Mouse (Mus musculus): Measurements from ENCODE around the gene Baz2b.
"Not testable (repeated sequence)": the region's sequence is repeated elsewhere in the genome, so short reads cannot be mapped to it uniquely, and the experiment has no call there.

Gene Baz2b

GRCm38 (mm10) chr2:60090280-60090679 is 119.4 kb downstream of the Baz2b start:
- no peak for DNase-seq (ENCODE audit: low spot score in 2 of 2)

GRCm38 (mm10) chr2:60089528-60090247 is 120.0 kb downstream of the Baz2b start:
- DNase-seq (ENCODE audit: low spot score in 2 of 2), result no peak

GRCm38 (mm10) chr2:60088785-60089527 is 120.7 kb downstream of the Baz2b start:
- DNase-seq (ENCODE audit: low spot score in 2 of 2), result no peak

GRCm38 (mm10) chr2:60086197-60086903 is 123.3 kb downstream of the Baz2b start:
- no peak for DNase-seq (ENCODE audit: low spot score in 2 of 2)

GRCm38 (mm10) chr2:60084823-60085222 is 124.8 kb downstream of the Baz2b start:
- no peak for DNase-seq (ENCODE audit: low spot score in 2 of 2)

GRCm38 (mm10) chr2:60082984-60083636 is 126.5 kb downstream of the Baz2b start:
- DNase-seq (ENCODE audit: low spot score in 2 of 2), result no peak

- DNase-seq (ENCODE audit: low spot score in 2 of 2), result no peak
Measured at GRCm38 (mm10) chr2:60082225-60082624, 127.4 kb downstream of the Baz2b start.

- no peak for DNase-seq (ENCODE audit: low spot score in 2 of 2)
Measured at GRCm38 (mm10) chr2:60080831-60081230, 128.8 kb downstream of the Baz2b start.

GRCm38 (mm10) chr2:60077631-60078030 is 132.0 kb downstream of the Baz2b start:
- no peak for DNase-seq (ENCODE audit: low spot score in 2 of 2)

- no peak for DNase-seq (ENCODE audit: low spot score in 2 of 2)
Measured at GRCm38 (mm10) chr2:60076800-60077199, 132.8 kb downstream of the Baz2b start.

- no peak for DNase-seq (ENCODE audit: low spot score in 2 of 2)
Measured at GRCm38 (mm10) chr2:60076025-60076424, 133.6 kb downstream of the Baz2b start.

- DNase-seq (ENCODE audit: low spot score in 2 of 2), result not testable (repeated sequence)
Measured at GRCm38 (mm10) chr2:60073798-60074197, 135.8 kb downstream of the Baz2b start.

GRCm38 (mm10) chr2:60071813-60072212 is 137.8 kb downstream of the Baz2b start:
- DNase-seq (ENCODE audit: low spot score in 2 of 2), result peak in 1 of 2 experiments; percentile 45

GRCm38 (mm10) chr2:60070938-60071337 is 138.7 kb downstream of the Baz2b start:
- DNase-seq (ENCODE audit: low spot score in 2 of 2), result no peak

GRCm38 (mm10) chr2:60068468-60068867 is 141.2 kb downstream of the Baz2b start:
- DNase-seq (ENCODE audit: low spot score in 2 of 2), result no peak

GRCm38 (mm10) chr2:60065415-60065814 is 144.2 kb downstream of the Baz2b start:
- DNase-seq (ENCODE audit: low spot score in 2 of 2), result no peak

GRCm38 (mm10) chr2:60060185-60060775 is 149.4 kb downstream of the Baz2b start:
- DNase-seq (ENCODE audit: low spot score in 2 of 2), result no peak

GRCm38 (mm10) chr2:60059300-60059699 is 150.3 kb downstream of the Baz2b start:
- DNase-seq (ENCODE audit: low spot score in 2 of 2), result no peak

GRCm38 (mm10) chr2:60056043-60056442 is 153.6 kb downstream of the Baz2b start:
- no peak for DNase-seq (ENCODE audit: low spot score in 2 of 2)

GRCm38 (mm10) chr2:60054808-60055535 is 154.7 kb downstream of the Baz2b start:
- no peak for DNase-seq (ENCODE audit: low spot score in 2 of 2)
